ENCODE assay signal across 11 mouse cellular contexts in genomic region chr10:115171351-115171818, GRCm38 (mm10). TPM values are rescaled to one million over a fixed set of nuclear protein-coding genes. Genes with fewer than 3 reads are reported as not detected.
DNase-seq lines count a peak whose midpoint lies in the region; ATAC-seq and TF ChIP-seq lines count a peak whose summit lies in the region.
"Had no signal": no experiment of that assay in that cellular context is flagged by ENCODE, and none has a peak within 500 bp of the region (broad histone marks: within the 10 kb centered on the region; RNA-seq: fewer than 3 reads in every experiment).

No protein-coding gene starts in this region.

- DNase-seq in adrenal gland, postnatal 14 days = peak; percentile 7
- DNase-seq in adrenal gland, postnatal 10 days = no peak
- peak; percentile 22 for DNase-seq in liver, postnatal 0 days
- peak; percentile 28 to 35 for DNase-seq in right cerebral cortex, adult 2 months (ENCODE audit: low spot score in 2 of 2)
- DNase-seq in urinary bladder, adult 2 months (ENCODE audit: low spot score) = no peak
- DNase-seq in kidney, postnatal 14 days = no peak
- DNase-seq: thymus, postnatal 4 days had no signal

- H3K4me1 ChIP-seq in liver, postnatal 0 days (ENCODE audit: insufficient read depth) = 0 out of 2 replicates have a peak, but pooled peaks cover 2% of the 10 kb centered on the region
- H3K4me1 ChIP-seq in liver, embryonic 12.5 days = no peaks in the 10 kb centered on the region
- no peaks in the 10 kb centered on the region for H3K4me1 ChIP-seq in lung, embryonic 15.5 days
- H3K4me1 ChIP-seq: liver, embryonic 15.5 days had no signal

- 37% methylated on average over 8 of the region's 8 CpGs for WGBS in liver, postnatal 0 days (ENCODE audit: insufficient replicate concordance)
- 52% methylated on average over 8 of the region's 8 CpGs for WGBS in liver, embryonic 12.5 days (ENCODE audit: insufficient replicate concordance)
- WGBS in lung, embryonic 15.5 days = 35% methylated on average over 8 of the region's 8 CpGs

- H3K9ac ChIP-seq in liver, postnatal 0 days (replicated peaks) = no peak overlapping the region
- H3K9ac ChIP-seq in liver, embryonic 12.5 days = no peak overlapping the region
- no peak overlapping the region for H3K9ac ChIP-seq in lung, embryonic 15.5 days
- H3K9ac ChIP-seq: liver, embryonic 15.5 days had no signal

- no peak overlapping the region for H3K4me3 ChIP-seq in liver, postnatal 0 days (ENCODE audit: low read depth, low read length)
- H3K4me3 ChIP-seq in liver, embryonic 12.5 days = no peak overlapping the region
- no peak overlapping the region for H3K4me3 ChIP-seq in lung, embryonic 15.5 days
- H3K4me3 ChIP-seq: liver, embryonic 15.5 days had no signal

- TF ChIP-seq EP300 in liver, postnatal 0 days (IDR thresholded peaks at IDR 0.05; ENCODE audit: low read depth) = no peak

- TF ChIP-seq CTCF in liver, postnatal 0 days (IDR thresholded peaks at IDR 0.05; ENCODE audit: low read depth) = no peak

- no peak overlapping the region for H3K27ac ChIP-seq in liver, postnatal 0 days (ENCODE audit: low read depth)
- H3K27ac ChIP-seq in liver, embryonic 12.5 days = no peak overlapping the region
- H3K27ac ChIP-seq in lung, embryonic 15.5 days = no peak overlapping the region
- H3K27ac ChIP-seq: liver, embryonic 15.5 days had no signal

- H3K36me3 ChIP-seq in liver, postnatal 0 days (replicated peaks; ENCODE audit: insufficient read depth, low read length) = no peaks in the 10 kb centered on the region
- H3K36me3 ChIP-seq in liver, embryonic 12.5 days = no peaks in the 10 kb centered on the region
- H3K36me3 ChIP-seq in lung, embryonic 15.5 days = no peaks in the 10 kb centered on the region
- H3K36me3 ChIP-seq: liver, embryonic 15.5 days had no signal

- H3K4me2 ChIP-seq in liver, postnatal 0 days (ENCODE audit: low read depth, low read length) = no peak overlapping the region
- H3K4me2 ChIP-seq in liver, embryonic 12.5 days = no peak overlapping the region
- H3K4me2 ChIP-seq in lung, embryonic 15.5 days = no peak overlapping the region
- H3K4me2 ChIP-seq: liver, embryonic 15.5 days had no signal

- peak; percentile 21; the same call in 1 of the 2 replicates for ATAC-seq in liver, postnatal 0 days
- ATAC-seq in liver, embryonic 12.5 days = no peak
- ATAC-seq in lung, embryonic 15.5 days (ENCODE audit: borderline replicate concordance, extremely low read depth, low FRiP score, low TSS enrichment) = peak; percentile 58; the same call in 1 of the 2 replicates

- no peaks in the 10 kb centered on the region for H3K9me3 ChIP-seq in liver, postnatal 0 days (ENCODE audit: low read length)
- no peaks in the 10 kb centered on the region for H3K9me3 ChIP-seq in liver, embryonic 12.5 days (replicated peaks)
- no peaks in the 10 kb centered on the region for H3K9me3 ChIP-seq in lung, embryonic 15.5 days
- H3K9me3 ChIP-seq: liver, embryonic 15.5 days had no signal

- no peaks in the 10 kb centered on the region for H3K27me3 ChIP-seq in liver, postnatal 0 days (ENCODE audit: insufficient read depth, low read length)
- H3K27me3 ChIP-seq in liver, embryonic 12.5 days (replicated peaks) = no peaks in the 10 kb centered on the region
- no peaks in the 10 kb centered on the region for H3K27me3 ChIP-seq in lung, embryonic 15.5 days
- H3K27me3 ChIP-seq: liver, embryonic 15.5 days had no signal

RNA-seq across cellular contexts. Expression of gene Tph2, which starts 13.4 kb away (rescaled TPM):
- not detected in 2 replicates for total RNA-seq in adrenal gland, postnatal 14 days (2021)
- total RNA-seq in adrenal gland, postnatal 10 days (2021) = not detected
- not detected in 2 replicates for polyA plus RNA-seq in liver, postnatal 0 days (2015; fragmentation: Nextera tagmentation; extraction: Ambion mirVana)
- polyA plus RNA-seq in liver, embryonic 12.5 days (2016; fragmentation: Nextera tagmentation; extraction: Ambion mirVana) = not detected in 2 replicates
- polyA plus RNA-seq in lung, embryonic 15.5 days (2015; fragmentation: Nextera tagmentation; extraction: Ambion mirVana) = 0.07 TPM in 1 of 2 replicates, not detected in the other
- polyA plus RNA-seq in urinary bladder, adult 2 months (2012; rRNA removed) = not detected in 2 replicates
- polyA plus RNA-seq: heart, embryonic 14.5 days; liver, embryonic 15.5 days had no signal

Comparison
In these comparisons a context has a peak if more than half of its experiments do, and no peak if none do; other contexts are left out.
1. DNase-seq: peak in adrenal gland, postnatal 14 days (single experiment), liver, postnatal 0 days (single experiment) and right cerebral cortex, adult 2 months (2 of 2); none in adrenal gland, postnatal 10 days (single experiment), urinary bladder, adult 2 months (single experiment) and kidney, postnatal 14 days (single experiment).